Mouse (Mus musculus): ENCODE measurements around the gene Olfr835. TPM values are rescaled to one million over a fixed set of nuclear protein-coding genes. Genes with fewer than 3 reads are reported as not detected.

Gene Olfr835
- polyA plus RNA-seq (2012; rRNA removed): not detected in 2 replicates

DNA sequence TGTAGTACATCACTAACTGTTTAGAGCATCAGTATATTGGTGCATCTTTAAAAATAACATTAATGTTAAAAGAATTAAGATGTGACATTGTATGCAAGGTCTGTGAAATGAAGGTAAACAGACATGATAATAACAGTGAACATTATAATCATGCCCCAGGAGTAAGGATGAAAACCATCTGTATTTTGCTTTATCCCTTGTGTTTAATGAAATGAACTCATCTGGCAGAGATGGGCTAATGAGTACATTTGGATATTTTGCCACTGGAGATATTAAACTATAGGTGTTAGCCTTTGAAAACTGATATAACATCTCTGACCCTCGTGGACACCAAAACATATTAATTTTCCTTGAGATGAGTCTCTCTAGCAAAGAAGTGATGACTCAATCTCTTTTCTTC lies at the start of gene Olfr835:
Olfr835 (plus strand) TSS at position 301 of the 400 bp plus-strand sequence.

DNA sequence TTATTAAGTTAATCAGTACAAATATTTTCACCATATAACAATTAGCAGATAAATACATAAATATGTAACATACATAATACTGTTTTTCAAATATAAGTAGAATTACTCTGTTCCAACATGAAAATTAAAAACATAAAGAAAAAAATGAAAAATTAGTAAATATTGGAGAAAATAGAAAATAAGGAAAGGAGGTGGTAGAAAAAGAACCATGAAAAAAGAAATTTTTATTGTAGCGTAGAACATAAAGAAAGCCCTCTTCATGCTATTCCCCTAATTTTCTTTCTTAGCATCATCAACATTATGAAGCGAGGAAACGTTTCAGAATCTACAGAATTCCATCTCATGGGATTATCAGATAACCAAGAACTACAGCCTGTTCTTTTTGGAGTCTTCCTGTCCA lies 44.8 kb upstream of the Olfr835 start, which contains the start of gene Olfr834:
Olfr834 (plus strand) TSS at position 301 of the 400 bp plus-strand sequence.

Other genes with a start within 250 kb of the Olfr835 start
- not detected in 2 replicates for gene Olfr828, start 213.2 kb upstream of the Olfr835 start, polyA plus RNA-seq (2012; rRNA removed)
- not detected in 2 replicates for gene Olfr829, start 177.8 kb upstream of the Olfr835 start, polyA plus RNA-seq (2012; rRNA removed)
- not detected in 2 replicates for gene Olfr830, start 158.0 kb upstream of the Olfr835 start, polyA plus RNA-seq (2012; rRNA removed)
- not detected in 2 replicates for gene Olfr832, start 95.6 kb upstream of the Olfr835 start, polyA plus RNA-seq (2012; rRNA removed)
- gene Olfr834, start 44.7 kb upstream of the Olfr835 start, polyA plus RNA-seq (2012; rRNA removed): not detected in 2 replicates
- gene Olfr836, start 87.6 kb downstream of the Olfr835 start, polyA plus RNA-seq (2012; rRNA removed): not detected in 2 replicates
- not detected in 2 replicates for gene Olfr837, start 103.6 kb downstream of the Olfr835 start, polyA plus RNA-seq (2012; rRNA removed)
- not detected in 2 replicates for gene Olfr839-ps1, start 144.6 kb downstream of the Olfr835 start, polyA plus RNA-seq (2012; rRNA removed)
- not detected in 2 replicates for gene Olfr843, start 219.3 kb downstream of the Olfr835 start, polyA plus RNA-seq (2012; rRNA removed)